In genomic region chr2:179537390-179537789, GRCm38 (mm10) we compare ENCODE assay signal across 8 mouse cellular contexts.
DNase-seq lines count a peak whose midpoint lies in the region; ATAC-seq and TF ChIP-seq lines count a peak whose summit lies in the region.

No protein-coding gene starts in this region.

- no peaks in the 10 kb centered on the region for H3K9me3 ChIP-seq in ES-E14 (ENCODE audit: control insufficient read depth, insufficient read depth, low read depth, low read length)
- no peaks in the 10 kb centered on the region for H3K9me3 ChIP-seq in midbrain, embryonic 13.5 days

- no peak for DNase-seq in ES-E14 (ENCODE audit: low read depth, low spot score)
- peak; percentile 90 to 92 for DNase-seq in cerebellum, postnatal 14 days
- DNase-seq in frontal cortex, postnatal 14 days (ENCODE audit: low spot score in 2 of 2), result peak; percentile 49 to 53
- DNase-seq in layer of hippocampus, adult 18-20 months (ENCODE audit: low spot score in 2 of 2), result peak; percentile 24 to 62
- DNase-seq in thymus, postnatal 4 days, result no peak
- DNase-seq in heart, adult 2 months, result no peak

- TF ChIP-seq POLR2A in heart, adult 2 months (IDR thresholded peaks at IDR 0.05; ENCODE audit: insufficient read depth, low read depth, low read length), result no peak

- in situ Hi-C loops in ES-E14 (cut with MboI; ENCODE audit: low sequenced_read_pairs in 2 of 2, unreplicated experiment in 2 of 2), result no loop called here

- under 1% methylated on average over 19 of the region's 19 CpGs for WGBS in midbrain, embryonic 13.5 days
- WGBS in heart, adult 2 months, result 21% methylated on average over 19 of the region's 19 CpGs

- H3K27me3 ChIP-seq in midbrain, embryonic 13.5 days, result peaks cover 12% of the 10 kb centered on the region
- no peaks in the 10 kb centered on the region for H3K27me3 ChIP-seq in heart, adult 2 months (ENCODE audit: control insufficient read depth, insufficient read depth, low read length)

- H3K79me2 ChIP-seq in heart, adult 2 months (replicated peaks; ENCODE audit: control insufficient read depth, insufficient read depth, low read length), result no peaks in the 10 kb centered on the region

- TF ChIP-seq CTCF in heart, adult 2 months (IDR thresholded peaks at IDR 0.05), result no peak

- H3K27ac ChIP-seq in ES-E14 (ENCODE audit: insufficient read depth, low read depth, low read length, poor library complexity, severe bottlenecking), result no peak overlapping the region
- H3K27ac ChIP-seq in midbrain, embryonic 13.5 days, result peak overlapping the region; percentile 85
- no peak overlapping the region for H3K27ac ChIP-seq in heart, adult 2 months

- ATAC-seq in midbrain, embryonic 13.5 days, result peak; percentile 97
- ATAC-seq in CD4-positive, CD25-positive, alpha-beta regulatory T cell, adult 4 months, result no peak

- peaks cover 0 to 23% of the 10 kb centered on the region in 2 experiments; a peak in 2 of 4 replicates for H3K4me1 ChIP-seq in ES-E14 (ENCODE audit: control insufficient read depth in 2 of 2, insufficient read depth in 2 of 2, low read length in 2 of 2, poor library complexity in 1 of 2)
- H3K4me1 ChIP-seq in midbrain, embryonic 13.5 days (replicated peaks), result peaks cover 44% of the 10 kb centered on the region
- no peaks in the 10 kb centered on the region for H3K4me1 ChIP-seq in heart, adult 2 months (ENCODE audit: control insufficient read depth, insufficient read depth, low read length)

- intact Hi-C loops in heart, adult 2 months (cut with DNase I), result no loop called here

- TF ChIP-seq EP300 in heart, adult 2 months (IDR thresholded peaks at IDR 0.05; ENCODE audit: insufficient read depth, low read depth, low read length), result no peak

- H3K4me2 ChIP-seq in midbrain, embryonic 13.5 days (replicated peaks), result peak overlapping the region; percentile 39

- 0 out of 2 replicates have a peak overlapping the region, but pooled peaks have one; percentile 3 for H3K9ac ChIP-seq in ES-E14 (ENCODE audit: insufficient read depth, low read depth, low read length, poor library complexity, severe bottlenecking)
- peak overlapping the region; percentile 46 for H3K9ac ChIP-seq in midbrain, embryonic 13.5 days (replicated peaks)
- no peak overlapping the region for H3K9ac ChIP-seq in heart, adult 2 months (ENCODE audit: low read depth, low read length)

- H3K36me3 ChIP-seq in ES-E14 (ENCODE audit: control insufficient read depth, insufficient read depth, low read length, poor library complexity, severe bottlenecking), result peaks cover 6% of the 10 kb centered on the region; the same call in 1 of the 2 replicates
- H3K36me3 ChIP-seq in midbrain, embryonic 13.5 days, result no peaks in the 10 kb centered on the region
- H3K36me3 ChIP-seq in heart, adult 2 months (ENCODE audit: control insufficient read depth, insufficient read depth, low read length), result no peaks in the 10 kb centered on the region

- H3K4me3 ChIP-seq in ES-E14 (ENCODE audit: insufficient read depth in 1 of 2, low read depth in 1 of 2, low read length in 2 of 2, poor library complexity in 1 of 2, severe bottlenecking in 1 of 2), result no peak overlapping the region
- peak overlapping the region; percentile 16; the same call in 1 of the 2 replicates for H3K4me3 ChIP-seq in midbrain, embryonic 13.5 days (replicated peaks)
- H3K4me3 ChIP-seq in heart, adult 2 months, result no peak overlapping the region

TF ChIP-seq in ES-E14, 5 proteins besides CTCF, POLR2A, EP300 and RAD21:
- no peak for TF ChIP-seq HCFC1 (IDR thresholded peaks at IDR 0.05; ENCODE audit: borderline replicate concordance, insufficient read depth, low read length)
- TF ChIP-seq ZC3H11A (IDR thresholded peaks at IDR 0.05; ENCODE audit: borderline replicate concordance, low read depth, low read length), result no peak
- TF ChIP-seq MAFK (IDR thresholded peaks at IDR 0.05; ENCODE audit: insufficient read depth, low read depth, low read length), result no peak
- TF ChIP-seq ZNF384 (IDR thresholded peaks at IDR 0.05; ENCODE audit: low read depth, low read length), result no peak
- TF ChIP-seq CHD2 (IDR thresholded peaks at IDR 0.05; ENCODE audit: low read depth, low read length), result no peak

Comparison
In these comparisons a context has a peak if more than half of its experiments do, and no peak if none do; other contexts are left out.
1. DNase-seq: peak in cerebellum, postnatal 14 days (2 of 2), frontal cortex, postnatal 14 days (2 of 2) and layer of hippocampus, adult 18-20 months (2 of 2); none in ES-E14 (single experiment), thymus, postnatal 4 days (single experiment) and heart, adult 2 months (0 of 2).